Comparison of ENCODE assay signal across 13 mouse cellular contexts in the genomic region with DNA sequence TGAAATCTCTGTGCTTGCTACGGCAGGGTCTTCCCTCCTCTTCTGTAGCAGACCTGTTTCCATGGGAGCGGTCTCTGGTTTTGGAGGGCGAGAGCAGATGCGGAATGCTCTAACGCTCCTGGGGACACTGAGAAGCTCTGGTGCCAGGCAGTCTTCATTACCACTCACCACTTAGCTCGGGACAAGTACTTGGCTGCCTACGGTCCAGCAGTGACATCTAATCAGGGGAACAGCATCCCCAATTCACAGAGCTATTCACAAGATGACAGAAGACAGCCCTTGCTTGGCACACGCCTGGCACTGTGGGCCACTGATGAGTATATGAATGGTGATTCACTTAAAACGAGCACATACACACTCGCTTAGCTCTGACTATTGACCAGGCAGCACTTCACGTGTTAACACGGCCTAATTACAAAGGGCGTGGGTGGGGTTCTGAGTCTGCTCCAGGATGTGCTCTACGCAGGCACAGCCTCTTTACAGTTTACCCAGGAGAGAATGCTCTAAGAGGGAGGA.
"Had no signal": no experiment of that assay in that cellular context is flagged by ENCODE, and none has a peak within 500 bp of the region (broad histone marks: within the 10 kb centered on the region; RNA-seq: fewer than 3 reads in every experiment).

No protein-coding gene starts in this region.

- H3K9ac ChIP-seq: liver, embryonic 13.5 days had no signal

- DNase-seq: kidney, postnatal 25 days; layer of hippocampus, adult 9-11 months; liver, embryonic 13.5 days; lung, adult 2 months; lung, postnatal 14 days; lung, postnatal 4 days; midbrain, embryonic 14.5 days; thymus, adult 2 months; thymus, postnatal 14 days had no signal

- H3K27ac ChIP-seq: kidney, postnatal 0 days; layer of hippocampus, adult 2 months; left cerebral cortex, adult 2 months; liver, embryonic 13.5 days had no signal

- H3K27me3 ChIP-seq: liver, embryonic 13.5 days had no signal

- H3K4me1 ChIP-seq: liver, embryonic 13.5 days had no signal

- H3K9me3 ChIP-seq: liver, embryonic 13.5 days had no signal

- H3K4me3 ChIP-seq: layer of hippocampus, adult 2 months; left cerebral cortex, adult 2 months; liver, embryonic 13.5 days had no signal

- H3K4me2 ChIP-seq: liver, embryonic 13.5 days; midbrain, embryonic 11.5 days had no signal
